Mouse (Mus musculus) liver, embryonic 16.5 days (tissue): Measurements from ENCODE around the gene Gde1. TPM values are rescaled to one million over a fixed set of nuclear protein-coding genes. Genes with fewer than 3 reads are reported as not detected.

Source experiments
- ATAC-seq: fragments of 200-750 bp; cut with Nextera tagmentation; 2 replicates; pipeline ENCODE4 v1.8.0; 2017; ENCODE audit warnings: low read depth, mild to moderate bottlenecking, moderate number of reproducible peaks, moderate library complexity
- H3K27ac ChIP-seq: fragments of 300-500 bp; sonication (generic); 2 replicates; pipeline ENCODE4 v1.5.1; 2014; ENCODE audit warnings: mild to moderate bottlenecking, low read length
- H3K27me3 ChIP-seq: fragments of 300-500 bp; sonication (generic); 2 replicates; pipeline ENCODE4 v1.6.1; 2014; ENCODE audit warnings: low read depth, low read length, mixed read lengths; ENCODE audit not compliant: control insufficient read depth, insufficient read depth
- H3K36me3 ChIP-seq: fragments of 300-500 bp; sonication (generic); 2 replicates; pipeline ENCODE4 v1.6.1; 2014; ENCODE audit warnings: mild to moderate bottlenecking; ENCODE audit not compliant: control insufficient read depth, insufficient read depth
- H3K4me1 ChIP-seq: fragments of 300-500 bp; sonication (generic); 2 replicates; pipeline ENCODE4 v1.6.1; 2014; ENCODE audit warnings: low read depth, low read length, mixed read lengths; ENCODE audit not compliant: control insufficient read depth
- H3K4me2 ChIP-seq: fragments of 300-500 bp; sonication (generic); 2 replicates; pipeline ENCODE4 v1.6.1; 2014; ENCODE audit warnings: low read depth, low read length, mixed read lengths
- H3K4me3 ChIP-seq: fragments of 300-500 bp; sonication (generic); 2 replicates; pipeline ENCODE4 v1.5.1; 2014; ENCODE audit warnings: low read depth, mild to moderate bottlenecking, low read length
- H3K9ac ChIP-seq: fragments of 300-500 bp; sonication (generic); 2 replicates; pipeline ENCODE4 v1.6.1; 2014; ENCODE audit warnings: low read depth, low read length
- H3K9me3 ChIP-seq: fragments of 300-500 bp; sonication (generic); replicated peaks from 2 replicates; pipeline ENCODE4 v1.6.1; 2016; ENCODE audit warnings: low read length; ENCODE audit not compliant: control insufficient read depth
- WGBS: fragments of 180-500 bp; shearing (Covaris S2); extraction: QIAGEN DNeasy Blood & Tissue Kit; methylation state at CpG from one replicate; pipeline ENCODE4 v1.1.7; 2014; ENCODE audit not compliant: insufficient replicate concordance; 5-methylcytosine and 5-hydroxymethylcytosine counted together
- polyA plus RNA-seq: library from polyadenylated mRNA; unstranded; fragments of >200 nt; fragmentation: Nextera tagmentation; extraction: Ambion mirVana; gene quantifications from 2 replicates; pipeline ENCODE4 v1.2.1, GENCODE M21; 2015

Gde1 gene
- polyA plus RNA-seq, 1 experiment from 2014 or later, result 37.9 TPM

GRCm38 (mm10) chr7:118712228-118713173 lies 6.9 kb upstream of the Gde1 start, which contains the start of gene Ccp110:
Gene Ccp110, plus strand, starts transcription at chr7:118712552.
- H3K27me3 ChIP-seq, result no peaks in the 10 kb centered on the region
- peaks cover 3% of the 10 kb centered on the region; the same call in 1 of the 2 replicates for H3K36me3 ChIP-seq
- peak within 1 kb of the TSS; percentile 97 for H3K4me3 ChIP-seq
- peak; percentile 99 for ATAC-seq
- peaks cover 8% of the 10 kb centered on the region for H3K4me1 ChIP-seq
- peak within 1 kb of the TSS; percentile 87 for H3K9ac ChIP-seq
- H3K4me2 ChIP-seq, result peak within 1 kb of the TSS; percentile 95
- WGBS, result 1% methylated on average over 48 of the region's 48 CpGs
- H3K9me3 ChIP-seq, result no peaks in the 10 kb centered on the region
- peak within 1 kb of the TSS; percentile 77 for H3K27ac ChIP-seq

- Histone ChIP-seq H3K9ac (no peak overlapping the region), H3K4me2 (no peak overlapping the region), H3K9me3 (no peaks in the 10 kb centered on the region), H3K36me3 (peaks cover 3% of the 10 kb centered on the region; the same call in 1 of the 2 replicates), H3K27me3 (no peaks in the 10 kb centered on the region), H3K27ac (no peak overlapping the region), H3K4me1 (peaks cover 12% of the 10 kb centered on the region), H3K4me3 (no peak overlapping the region)
- no peak for ATAC-seq
- 54% methylated on average over 5 of the region's 5 CpGs for WGBS
Measured at GRCm38 (mm10) chr7:118710776-118711175, 5.2 kb upstream of the Gde1 start.

- Histone ChIP-seq H3K36me3 (no peaks in the 10 kb centered on the region), H3K27ac (no peak overlapping the region), H3K9me3 (no peaks in the 10 kb centered on the region), H3K27me3 (no peaks in the 10 kb centered on the region), H3K4me1 (peaks cover 25% of the 10 kb centered on the region), H3K4me3 (no peak overlapping the region), H3K4me2 (no peak overlapping the region), H3K9ac (no peak overlapping the region)
- ATAC-seq, result no peak
- 49% methylated on average over 4 of the region's 4 CpGs for WGBS
Measured at GRCm38 (mm10) chr7:118708002-118708401, 2.4 kb upstream of the Gde1 start.

GRCm38 (mm10) chr7:118707216-118707615 lies 1.6 kb upstream of the Gde1 start:
- no peak for ATAC-seq
- peaks cover 25% of the 10 kb centered on the region for H3K4me1 ChIP-seq

GRCm38 (mm10) chr7:118706488-118706887 lies 910 bp upstream of the Gde1 start:
- H3K27ac ChIP-seq, result no peak overlapping the region
- no peak overlapping the region for H3K9ac ChIP-seq
- H3K36me3 ChIP-seq, result no peaks in the 10 kb centered on the region
- no peak overlapping the region for H3K4me3 ChIP-seq
- no peak for ATAC-seq
- H3K4me1 ChIP-seq, result peaks cover 25% of the 10 kb centered on the region
- 82% methylated on average over 5 of the region's 5 CpGs for WGBS
- H3K4me2 ChIP-seq, result no peak overlapping the region
- no peaks in the 10 kb centered on the region for H3K9me3 ChIP-seq
- no peaks in the 10 kb centered on the region for H3K27me3 ChIP-seq

More at GRCm38 (mm10) chr7:118707216-118707615, 1.6 kb upstream of the Gde1 start:
- H3K27me3 ChIP-seq, result no peaks in the 10 kb centered on the region
- no peak overlapping the region for H3K9ac ChIP-seq
- no peak overlapping the region for H3K27ac ChIP-seq
- no peaks in the 10 kb centered on the region for H3K9me3 ChIP-seq
- no peak overlapping the region for H3K4me3 ChIP-seq
- WGBS, result 41% methylated on average over 2 of the region's 2 CpGs
- H3K4me2 ChIP-seq, result no peak overlapping the region
- no peaks in the 10 kb centered on the region for H3K36me3 ChIP-seq

- H3K4me3 ChIP-seq, result peak overlapping the region; percentile 87
- no peaks in the 10 kb centered on the region for H3K27me3 ChIP-seq
- WGBS, result 50% methylated on average over 6 of the region's 6 CpGs
- peak overlapping the region; percentile 77 for H3K4me2 ChIP-seq
- no peak for ATAC-seq
- H3K9ac ChIP-seq, result peak overlapping the region; percentile 86
- no peaks in the 10 kb centered on the region for H3K9me3 ChIP-seq
- peaks cover 25% of the 10 kb centered on the region for H3K4me1 ChIP-seq
- H3K36me3 ChIP-seq, result no peaks in the 10 kb centered on the region
- peak overlapping the region; percentile 73; the same call in 1 of the 2 replicates for H3K27ac ChIP-seq
Measured at GRCm38 (mm10) chr7:118706051-118706450, 473 bp upstream of the Gde1 start.

GRCm38 (mm10) chr7:118704001-118704850 lies 1.4 kb downstream of the Gde1 start:
- Histone ChIP-seq H3K4me3 (peak overlapping the region; percentile 87), H3K9me3 (no peaks in the 10 kb centered on the region), H3K27me3 (no peaks in the 10 kb centered on the region), H3K27ac (peak overlapping the region; percentile 73), H3K4me2 (peak overlapping the region; percentile 77), H3K36me3 (no peaks in the 10 kb centered on the region), H3K4me1 (peaks cover 25% of the 10 kb centered on the region), H3K9ac (peak overlapping the region; percentile 86)
- ATAC-seq, result 0 out of 2 replicates have a peak, but pooled peaks have one; percentile 2
- 61% methylated on average over 9 of the region's 9 CpGs for WGBS

- Histone ChIP-seq H3K27me3 (no peaks in the 10 kb centered on the region), H3K4me3 (no peak overlapping the region), H3K4me1 (peaks cover 28% of the 10 kb centered on the region), H3K4me2 (peak overlapping the region; percentile 25; the same call in 1 of the 2 replicates), H3K9ac (no peak overlapping the region), H3K36me3 (peaks cover 3% of the 10 kb centered on the region; the same call in 1 of the 2 replicates), H3K27ac (0 out of 2 replicates have a peak overlapping the region, but pooled peaks have one; percentile 73), H3K9me3 (no peaks in the 10 kb centered on the region)
- 74% methylated on average over 15 of the region's 15 CpGs for WGBS
- ATAC-seq, result no peak
Measured at GRCm38 (mm10) chr7:118703144-118703561, 2.4 kb downstream of the Gde1 start.
